Mouse (Mus musculus) urinary bladder, postnatal 14 days (tissue): ENCODE data around the gene Olfr381.
"Not testable (repeated sequence)": the region's sequence is repeated elsewhere in the genome, so short reads cannot be mapped to it uniquely, and the experiment has no call there.

Experiments used
- DNase-seq: peaks from one replicate; pipeline ENCODE4 v3.0.0; 2021; ENCODE audit warnings: low spot score

Olfr381 gene

DNA sequence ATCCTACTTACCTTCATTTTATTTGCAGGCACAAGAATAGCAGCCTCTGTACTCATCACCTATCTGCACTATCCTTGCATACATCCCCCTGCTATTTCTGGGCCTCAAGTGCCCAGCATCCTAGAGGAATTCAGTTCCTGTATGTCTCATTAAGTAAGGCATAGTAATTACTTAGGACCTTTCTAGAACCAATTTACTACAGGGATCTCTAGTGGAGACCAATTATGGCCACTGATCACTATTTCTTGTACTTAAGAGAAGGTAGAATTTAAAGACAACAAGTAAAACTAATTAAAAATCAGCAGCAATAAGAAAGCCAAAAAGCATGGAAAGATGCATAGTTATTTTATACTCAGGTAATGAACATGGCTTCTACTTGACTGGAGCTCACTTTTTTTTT, at the start of gene Olfr381:
Gene Olfr381 (minus strand): TSS at position 101 of the 400 bp plus-strand sequence.
- no peak for DNase-seq

GRCm38 (mm10) chr11:73528971-73529370, 37.6 kb upstream of the Olfr381 start:
- DNase-seq: not testable (repeated sequence)

DNA sequence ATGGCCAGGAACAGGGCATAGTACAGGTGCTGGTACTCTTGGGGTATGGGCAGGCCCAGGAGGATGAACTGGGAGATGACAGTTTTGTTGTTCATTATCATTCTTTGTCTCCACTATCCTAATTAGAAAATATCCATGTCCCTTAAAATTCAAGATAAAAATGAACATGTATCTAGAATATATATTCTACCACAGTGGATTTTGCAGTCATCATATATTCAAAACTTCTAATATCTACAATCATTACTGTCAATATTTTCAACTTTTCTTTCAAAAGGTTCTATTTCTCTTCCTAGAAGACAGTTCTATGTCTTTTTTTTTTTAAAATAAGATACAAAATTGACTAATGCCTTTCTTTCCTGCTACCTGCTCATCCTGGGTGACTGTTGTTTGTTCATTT, 25.7 kb upstream of the Olfr381 start, which contains the start of gene Olfr382:
Gene Olfr382 (minus strand): TSS at position 101 of the 400 bp plus-strand sequence.
- DNase-seq: no peak

- no peak for DNase-seq
Observed at GRCm38 (mm10) chr11:73457408-73457807, 34.0 kb downstream of the Olfr381 start, which contains the start of gene Olfr380. Gene Olfr380 (minus strand): TSS chr11:73457508.
